Mouse (Mus musculus): Measurements from ENCODE around the gene Olfr1504. TPM values are rescaled to one million over a fixed set of nuclear protein-coding genes. Genes with fewer than 3 reads are reported as not detected.

Gene Olfr1504
- polyA plus RNA-seq (2012; rRNA removed; ENCODE audit: low replicate concordance): not detected in 2 replicates

DNA sequence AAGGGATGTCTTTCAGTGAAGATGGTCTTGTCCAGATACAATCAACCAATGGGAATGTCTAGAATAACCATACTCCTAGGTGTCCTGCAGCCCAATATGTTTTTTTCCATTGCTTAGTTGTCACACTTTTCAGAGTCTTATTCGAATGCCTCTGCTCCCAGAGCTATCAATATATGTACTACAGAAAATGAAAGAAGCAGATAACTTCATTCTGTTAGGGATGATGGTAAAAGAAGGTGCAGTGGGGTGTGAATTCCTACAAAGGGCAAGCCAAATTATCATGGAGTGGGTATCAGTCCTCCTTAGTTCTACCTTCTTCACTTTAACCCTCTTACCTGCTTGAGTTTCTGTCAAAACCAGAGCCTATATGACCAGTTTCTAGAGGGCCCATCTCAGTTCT, at the start of gene Olfr1504:
Olfr1504 (minus strand) TSS at position 101 of the 400 bp plus-strand sequence.

DNA sequence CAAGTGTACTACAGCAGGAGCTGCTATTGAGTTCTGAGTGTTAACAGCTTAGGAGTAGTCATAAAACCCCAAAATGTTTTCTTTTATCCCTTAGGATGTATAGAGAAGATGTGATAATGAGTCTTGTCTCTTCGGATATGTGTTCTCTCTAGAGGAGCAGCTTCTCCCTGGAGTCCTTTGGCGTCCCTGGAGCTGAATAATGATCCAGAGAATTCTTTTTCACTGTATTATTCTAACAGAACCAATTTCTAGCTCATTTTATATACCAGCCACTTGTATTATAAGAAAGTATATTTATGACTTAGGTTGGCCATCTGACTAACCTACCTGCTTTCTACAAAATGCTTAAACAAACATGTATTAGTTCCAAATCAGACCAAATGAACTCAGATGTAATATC, 15.5 kb upstream of the Olfr1504 start, which contains the start of gene Olfr1505:
Olfr1505 (plus strand) TSS at position 301 of the 400 bp plus-strand sequence.

DNA sequence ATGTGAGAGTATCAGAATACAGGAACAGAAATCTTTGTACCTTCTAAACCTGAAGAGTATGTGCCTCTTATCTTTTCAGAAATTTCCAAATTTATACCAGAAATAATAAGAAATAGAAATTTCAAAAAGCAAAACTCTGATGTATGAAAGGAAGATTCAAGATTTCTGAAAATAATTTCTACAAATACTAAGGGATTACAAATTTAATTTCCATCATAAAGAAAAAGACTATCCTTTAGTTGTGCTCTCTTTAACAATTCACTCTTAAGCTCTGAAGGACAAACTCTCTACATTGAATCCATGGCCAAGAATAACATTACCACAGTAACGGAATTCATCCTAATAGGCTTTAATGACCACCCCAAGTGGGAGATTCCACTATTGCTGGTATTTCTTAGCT, 36.2 kb downstream of the Olfr1504 start, which contains the start of gene Olfr1502:
Olfr1502 (plus strand) TSS at position 301 of the 400 bp plus-strand sequence.

GRCm38 (mm10) chr19:13850592-13850991, 47.1 kb downstream of the Olfr1504 start, which contains the start of gene Olfr1501:
Gene Olfr1501, minus strand, starts transcription at chr19:13850692.

Other genes starting within 250 kb of the Olfr1504 start
- not detected in 2 replicates for gene Olfr1490, start 246.8 kb downstream of the Olfr1504 start, polyA plus RNA-seq (2012; rRNA removed; ENCODE audit: low replicate concordance)
- not detected in 2 replicates for gene Olfr1491, start 200.7 kb downstream of the Olfr1504 start, polyA plus RNA-seq (2012; rRNA removed; ENCODE audit: low replicate concordance)
- not detected in 2 replicates for gene Olfr1493-ps1, start 174.7 kb downstream of the Olfr1504 start, polyA plus RNA-seq (2012; rRNA removed; ENCODE audit: low replicate concordance)
- not detected in 2 replicates for gene Olfr1494, start 158.2 kb downstream of the Olfr1504 start, polyA plus RNA-seq (2012; rRNA removed; ENCODE audit: low replicate concordance)
- gene Olfr1495, start 133.3 kb downstream of the Olfr1504 start, polyA plus RNA-seq (2012; rRNA removed; ENCODE audit: low replicate concordance): not detected in 2 replicates
- not detected in 2 replicates for gene Olfr1496, start 120.0 kb downstream of the Olfr1504 start, polyA plus RNA-seq (2012; rRNA removed; ENCODE audit: low replicate concordance)
- not detected in 2 replicates for gene Olfr1497, start 99.7 kb downstream of the Olfr1504 start, polyA plus RNA-seq (2012; rRNA removed; ENCODE audit: low replicate concordance)
- not detected in 2 replicates for gene Olfr1499, start 78.5 kb downstream of the Olfr1504 start, polyA plus RNA-seq (2012; rRNA removed; ENCODE audit: low replicate concordance)
- not detected in 2 replicates for gene Olfr1500, start 67.4 kb downstream of the Olfr1504 start, polyA plus RNA-seq (2012; rRNA removed; ENCODE audit: low replicate concordance)
- not detected in 2 replicates for gene Olfr1501, start 47.2 kb downstream of the Olfr1504 start, polyA plus RNA-seq (2012; rRNA removed; ENCODE audit: low replicate concordance)
- not detected in 2 replicates for gene Olfr1502, start 36.1 kb downstream of the Olfr1504 start, polyA plus RNA-seq (2012; rRNA removed; ENCODE audit: low replicate concordance)
- gene Olfr1505, start 15.6 kb upstream of the Olfr1504 start, polyA plus RNA-seq (2012; rRNA removed; ENCODE audit: low replicate concordance): not detected in 2 replicates

Measured in mammary gland, adult 2 months (tissue).